Mouse (Mus musculus) adrenal gland, postnatal 0 days (tissue): ENCODE measurements around the gene Zfp668. TPM values are rescaled to one million over a fixed set of nuclear protein-coding genes. Genes with fewer than 3 reads are reported as not detected.

Experiments used
- polyA plus RNA-seq: library from polyadenylated mRNA; unstranded; fragments of >200 nt; fragmentation: Nextera tagmentation; extraction: Ambion mirVana; gene quantifications from 2 replicates; pipeline ENCODE4 v1.2.1, GENCODE M21; 2015

Gene Zfp668
- polyA plus RNA-seq = 8.6 and 10.2 TPM in 2 replicates

GRCm38 (mm10) chr7:127876467-127877348 lies at the start of gene Zfp668:
Gene Zfp668, minus strand, starts transcription at chr7:127876828.

DNA sequence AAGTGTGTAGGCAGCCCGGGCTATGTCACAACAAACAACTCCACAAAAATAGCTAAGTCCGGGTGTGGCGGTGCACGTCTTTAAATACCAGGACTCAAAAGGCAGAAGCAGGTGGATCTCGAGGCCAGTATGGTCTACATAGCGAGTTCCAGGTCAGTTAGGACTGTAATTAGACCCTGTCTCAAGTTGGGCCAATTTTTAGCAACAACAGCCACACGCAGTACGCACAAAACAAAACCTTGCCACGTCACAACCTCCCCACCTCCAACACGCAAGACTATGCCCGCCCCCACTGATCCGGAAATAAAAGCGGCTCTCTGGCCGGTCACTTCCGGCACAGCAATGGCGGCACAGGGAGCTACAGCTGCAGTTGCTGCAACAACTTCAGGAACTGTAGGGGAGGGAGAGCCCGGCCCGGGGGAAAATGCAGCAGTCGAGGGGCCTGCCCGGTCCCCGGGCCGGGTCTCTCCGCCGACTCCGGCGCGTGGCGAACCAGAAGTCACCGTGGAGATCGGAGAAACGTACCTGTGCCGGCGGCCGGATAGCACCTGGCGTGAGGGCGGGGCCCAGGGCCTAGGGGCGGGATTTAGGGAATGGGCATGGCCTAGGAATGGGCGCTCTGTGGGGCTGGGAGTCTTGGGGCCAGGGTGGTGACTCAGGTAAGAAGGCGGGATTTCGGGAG lies 35.7 kb upstream of the Zfp668 start, which contains the start of gene Kat8:
Gene Kat8 (plus strand): TSS at position 327 of the 682 bp plus-strand sequence.

GRCm38 (mm10) chr7:127903971-127904796 lies 27.6 kb upstream of the Zfp668 start, which contains the start of gene Bckdk:
Gene Bckdk, plus strand, starts transcription at chr7:127904082.

DNA sequence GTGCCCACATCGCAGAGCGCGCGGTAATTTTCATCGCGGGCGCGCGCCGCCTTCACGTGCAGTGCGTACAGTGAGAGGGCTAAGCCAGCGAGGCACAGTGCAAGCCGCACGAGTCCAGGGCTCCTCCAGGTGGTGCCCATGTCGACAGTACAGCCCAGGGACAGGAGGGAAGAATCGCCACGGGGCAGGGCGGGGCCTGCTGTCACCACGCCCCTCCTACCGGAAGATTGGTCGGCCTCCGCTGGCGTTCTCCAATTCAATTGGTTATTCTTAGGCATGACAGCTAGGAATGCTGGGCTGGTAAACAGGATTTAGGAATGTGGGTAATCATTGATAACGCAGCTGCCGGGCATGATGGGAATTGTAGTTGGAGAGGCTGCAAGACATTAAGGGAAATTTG lies 18.8 kb upstream of the Zfp668 start, which contains the start of the genes Gm21974 and Vkorc1:
Gene Gm21974 (minus strand): TSS at position 13 of the 400 bp plus-strand sequence.
Gene Vkorc1 (minus strand): TSS at position 176 of the 400 bp plus-strand sequence.

DNA sequence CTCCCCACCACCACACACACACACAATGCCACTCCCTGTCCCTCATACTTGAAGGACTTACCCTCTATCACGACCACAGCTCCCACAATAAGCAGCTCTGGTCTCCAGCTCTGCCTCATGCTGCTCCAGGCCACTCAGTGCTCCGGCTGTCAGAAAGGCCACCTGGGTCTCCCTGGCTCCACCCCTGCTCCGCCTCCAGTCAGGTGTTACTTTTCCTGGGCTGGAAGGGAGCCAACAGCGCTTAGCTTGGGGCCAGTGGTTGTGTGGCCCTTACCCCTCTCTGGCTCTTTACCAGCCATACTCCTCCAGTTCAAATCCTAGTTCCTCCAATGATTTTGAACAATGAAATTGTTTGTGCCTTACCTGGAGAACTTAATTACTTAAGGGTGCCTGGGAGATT lies 14.2 kb upstream of the Zfp668 start, which contains the start of gene Prss53:
Gene Prss53 (minus strand): TSS at position 173 of the 400 bp plus-strand sequence.

GRCm38 (mm10) chr7:127876041-127876466 lies 574 bp downstream of the Zfp668 start, which contains the start of gene Zfp646:
Gene Zfp646, plus strand, starts transcription at chr7:127876221.

GRCm38 (mm10) chr7:127824176-127824871 lies 52.3 kb downstream of the Zfp668 start, which contains the start of the genes Stx4a and Stx1b:
Gene Stx4a, plus strand, starts transcription at chr7:127824294.
Gene Stx1b, minus strand, starts transcription at chr7:127824549.

Other genes starting within 250 kb of the Zfp668 start
- gene Bcl7c, start 167.9 kb downstream of the Zfp668 start, polyA plus RNA-seq = 137 and 174 TPM in 2 replicates
- gene Ctf1, start 164.1 kb downstream of the Zfp668 start, polyA plus RNA-seq = 9.4 and 12.0 TPM in 2 replicates
- 0.06 and 0.10 TPM in 2 replicates for gene Ctf2, start 144.7 kb downstream of the Zfp668 start, polyA plus RNA-seq
- 1.9 and 2.2 TPM in 2 replicates for gene Fbxl19, start 132.3 kb downstream of the Zfp668 start, polyA plus RNA-seq
- 22.4 and 30.3 TPM in 2 replicates for gene Orai3, start 107.0 kb downstream of the Zfp668 start, polyA plus RNA-seq
- 18.0 and 18.3 TPM in 2 replicates for gene Setd1a, start 100.2 kb downstream of the Zfp668 start, polyA plus RNA-seq
- gene Gm49388, start 91.2 kb downstream of the Zfp668 start, polyA plus RNA-seq = not detected in 2 replicates
- gene Hsd3b7, start 76.2 kb downstream of the Zfp668 start, polyA plus RNA-seq = 38.2 and 51.3 TPM in 2 replicates
- 36.1 and 40.7 TPM in 2 replicates for gene Stx4a, start 52.5 kb downstream of the Zfp668 start, polyA plus RNA-seq
- gene Stx1b, start 52.3 kb downstream of the Zfp668 start, polyA plus RNA-seq = 4.0 and 5.3 TPM in 2 replicates
- 5.1 and 5.5 TPM in 2 replicates for gene Zfp646, start 607 bp downstream of the Zfp668 start, polyA plus RNA-seq
- gene Prss53, start 14.1 kb upstream of the Zfp668 start, polyA plus RNA-seq = 0.72 and 0.84 TPM in 2 replicates
- gene Gm21974, start 18.6 kb upstream of the Zfp668 start, polyA plus RNA-seq = not detected in 2 replicates
- 209 and 232 TPM in 2 replicates for gene Vkorc1, start 18.8 kb upstream of the Zfp668 start, polyA plus RNA-seq
- gene Bckdk, start 27.3 kb upstream of the Zfp668 start, polyA plus RNA-seq = 87.5 and 128 TPM in 2 replicates
- gene Kat8, start 35.7 kb upstream of the Zfp668 start, polyA plus RNA-seq = 23.3 and 29.7 TPM in 2 replicates
- 1.0 and 2.5 TPM in 2 replicates for gene Prss8, start 53.3 kb upstream of the Zfp668 start, polyA plus RNA-seq
- gene Prss36, start 69.9 kb upstream of the Zfp668 start, polyA plus RNA-seq = 12.9 and 13.1 TPM in 2 replicates
- 170 and 234 TPM in 2 replicates for gene Fus, start 90.6 kb upstream of the Zfp668 start, polyA plus RNA-seq
- 37.4 and 57.5 TPM in 2 replicates for gene Pycard, start 117.0 kb upstream of the Zfp668 start, polyA plus RNA-seq
- 0.15 TPM in 1 of 2 replicates, not detected in the other for gene Trim72, start 127.1 kb upstream of the Zfp668 start, polyA plus RNA-seq
- 1.8 and 2.1 TPM in 2 replicates for gene Itgam, start 185.8 kb upstream of the Zfp668 start, polyA plus RNA-seq
- 0.06 TPM in 1 of 2 replicates, not detected in the other for gene Gm49368, start 185.9 kb upstream of the Zfp668 start, polyA plus RNA-seq